Comparison of ENCODE assay signal across 24 mouse cellular contexts in the genomic region with DNA sequence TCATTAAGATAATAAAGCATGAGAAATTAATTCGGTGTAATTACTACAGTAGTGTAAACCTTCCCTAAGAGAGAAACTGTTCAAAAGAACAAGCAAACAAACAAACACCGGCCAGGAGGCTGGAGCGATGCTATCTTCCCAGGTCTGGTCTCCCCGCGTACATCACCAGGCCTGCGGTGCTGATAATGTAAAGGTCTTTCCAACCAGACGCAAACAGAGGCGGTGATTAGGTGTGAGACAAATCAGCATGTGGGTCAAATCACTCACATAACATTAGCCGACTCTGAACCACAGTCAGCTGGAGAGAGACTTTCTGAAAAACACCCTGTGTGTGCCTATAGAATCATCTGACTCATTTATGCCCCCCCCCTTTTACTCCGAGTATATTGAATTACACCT. TPM values are rescaled to one million over a fixed set of nuclear protein-coding genes. Genes with fewer than 3 reads are reported as not detected.
DNase-seq lines count a peak whose midpoint lies in the region; ATAC-seq lines count a peak whose summit lies in the region.
"Had no signal": no experiment of that assay in that cellular context is flagged by ENCODE, and none has a peak within 500 bp of the region (broad histone marks: within the 10 kb centered on the region; RNA-seq: fewer than 3 reads in every experiment).

No protein-coding gene starts in this region.

- peaks cover 42% of the 10 kb centered on the region for H3K4me1 ChIP-seq in embryonic facial prominence, embryonic 13.5 days
- peaks cover 45% of the 10 kb centered on the region for H3K4me1 ChIP-seq in embryonic facial prominence, embryonic 10.5 days
- peaks cover 21% of the 10 kb centered on the region for H3K4me1 ChIP-seq in kidney, embryonic 14.5 days (ENCODE audit: control insufficient read depth, insufficient read depth, low read length)
- H3K4me1 ChIP-seq in lung, embryonic 15.5 days = peaks cover 40% of the 10 kb centered on the region
- H3K4me1 ChIP-seq in limb, embryonic 12.5 days (replicated peaks) = peaks cover 70% of the 10 kb centered on the region

- H3K4me2 ChIP-seq in embryonic facial prominence, embryonic 13.5 days = no peak overlapping the region
- no peak overlapping the region for H3K4me2 ChIP-seq in kidney, embryonic 14.5 days (replicated peaks; ENCODE audit: low read depth, low read length)
- H3K4me2 ChIP-seq in lung, embryonic 15.5 days = no peak overlapping the region
- no peak overlapping the region for H3K4me2 ChIP-seq in limb, embryonic 12.5 days
- H3K4me2 ChIP-seq: forebrain, embryonic 15.5 days; heart, embryonic 15.5 days; liver, embryonic 13.5 days had no signal

- no peaks in the 10 kb centered on the region for H3K27me3 ChIP-seq in embryonic facial prominence, embryonic 13.5 days
- no peaks in the 10 kb centered on the region for H3K27me3 ChIP-seq in embryonic facial prominence, embryonic 10.5 days (replicated peaks; ENCODE audit: low read depth, poor library complexity, severe bottlenecking)
- H3K27me3 ChIP-seq in kidney, embryonic 14.5 days (ENCODE audit: control insufficient read depth, insufficient read depth, low read length) = no peaks in the 10 kb centered on the region
- no peaks in the 10 kb centered on the region for H3K27me3 ChIP-seq in lung, embryonic 15.5 days
- H3K27me3 ChIP-seq in limb, embryonic 12.5 days = no peaks in the 10 kb centered on the region
- H3K27me3 ChIP-seq: forebrain, embryonic 15.5 days; heart, embryonic 15.5 days; liver, embryonic 13.5 days had no signal

- no peak for DNase-seq in embryonic facial prominence, embryonic 10.5 days (ENCODE audit: low spot score)
- no peak for DNase-seq in kidney, postnatal 36 days
- no peak for DNase-seq in lung, postnatal 10 days
- DNase-seq in thymus, postnatal 4 days = no peak
- DNase-seq: cerebellum, adult 2 months; cerebellum, postnatal 25 days; gastrocnemius, postnatal 10 days; heart, adult 18-20 months; kidney, postnatal 14 days; layer of hippocampus, postnatal 36 days; liver, embryonic 13.5 days; midbrain, embryonic 14.5 days; right cerebral cortex, postnatal 14 days; thymus, postnatal 14 days had no signal

- H3K4me3 ChIP-seq in embryonic facial prominence, embryonic 13.5 days = no peak overlapping the region
- no peak overlapping the region for H3K4me3 ChIP-seq in embryonic facial prominence, embryonic 10.5 days
- no peak overlapping the region for H3K4me3 ChIP-seq in kidney, embryonic 14.5 days (ENCODE audit: low read length)
- no peak overlapping the region for H3K4me3 ChIP-seq in lung, embryonic 15.5 days
- H3K4me3 ChIP-seq in limb, embryonic 12.5 days (replicated peaks) = no peak overlapping the region
- H3K4me3 ChIP-seq: forebrain, embryonic 15.5 days; heart, embryonic 15.5 days; layer of hippocampus, adult 2 months; liver, embryonic 13.5 days had no signal

- H3K9ac ChIP-seq in embryonic facial prominence, embryonic 13.5 days = no peak overlapping the region
- no peak overlapping the region for H3K9ac ChIP-seq in kidney, embryonic 14.5 days (ENCODE audit: low read depth, low read length)
- H3K9ac ChIP-seq in lung, embryonic 15.5 days = no peak overlapping the region
- H3K9ac ChIP-seq in limb, embryonic 12.5 days (replicated peaks) = no peak overlapping the region
- H3K9ac ChIP-seq: forebrain, embryonic 15.5 days; heart, embryonic 15.5 days; liver, embryonic 13.5 days had no signal

- H3K9me3 ChIP-seq in embryonic facial prominence, embryonic 13.5 days = no peaks in the 10 kb centered on the region
- H3K9me3 ChIP-seq in embryonic facial prominence, embryonic 10.5 days = no peaks in the 10 kb centered on the region
- no peaks in the 10 kb centered on the region for H3K9me3 ChIP-seq in kidney, embryonic 14.5 days (ENCODE audit: control insufficient read depth, low read length)
- no peaks in the 10 kb centered on the region for H3K9me3 ChIP-seq in lung, embryonic 15.5 days
- no peaks in the 10 kb centered on the region for H3K9me3 ChIP-seq in limb, embryonic 12.5 days
- H3K9me3 ChIP-seq: forebrain, embryonic 15.5 days; heart, embryonic 15.5 days; liver, embryonic 13.5 days had no signal

- 0 out of 2 replicates have a peak overlapping the region, but pooled peaks have one; percentile 39 for H3K27ac ChIP-seq in embryonic facial prominence, embryonic 13.5 days
- no peak overlapping the region; the same call in 1 of the 2 replicates for H3K27ac ChIP-seq in embryonic facial prominence, embryonic 10.5 days (replicated peaks)
- H3K27ac ChIP-seq in kidney, embryonic 14.5 days (ENCODE audit: low read depth, low read length) = peak overlapping the region; percentile 74; the same call in 1 of the 2 replicates
- H3K27ac ChIP-seq in lung, embryonic 15.5 days = peak overlapping the region; percentile 74; the same call in 1 of the 2 replicates
- peak overlapping the region; percentile 96 for H3K27ac ChIP-seq in limb, embryonic 12.5 days
- H3K27ac ChIP-seq: forebrain, embryonic 15.5 days; layer of hippocampus, adult 2 months had no signal

- ATAC-seq in embryonic facial prominence, embryonic 13.5 days (ENCODE audit: insufficient number of reproducible peaks, insufficient read depth, low FRiP score, low TSS enrichment, low read depth) = no peak
- ATAC-seq in kidney, embryonic 14.5 days (ENCODE audit: low FRiP score, low TSS enrichment) = no peak
- ATAC-seq in lung, embryonic 15.5 days (ENCODE audit: borderline replicate concordance, extremely low read depth, low FRiP score, low TSS enrichment) = no peak
- ATAC-seq in limb, embryonic 12.5 days (ENCODE audit: insufficient number of reproducible peaks, insufficient read depth, low FRiP score, low TSS enrichment, low read depth) = no peak; the same call in 1 of the 2 replicates
- ATAC-seq: forebrain, embryonic 15.5 days; hindbrain, embryonic 16.5 days; intestine, embryonic 16.5 days; lung, postnatal 0 days had no signal

- no peaks in the 10 kb centered on the region for H3K36me3 ChIP-seq in embryonic facial prominence, embryonic 13.5 days
- H3K36me3 ChIP-seq in embryonic facial prominence, embryonic 10.5 days (replicated peaks) = no peaks in the 10 kb centered on the region
- no peaks in the 10 kb centered on the region for H3K36me3 ChIP-seq in kidney, embryonic 14.5 days (ENCODE audit: control insufficient read depth, insufficient read depth, low read length)
- H3K36me3 ChIP-seq in lung, embryonic 15.5 days = no peaks in the 10 kb centered on the region
- no peaks in the 10 kb centered on the region for H3K36me3 ChIP-seq in limb, embryonic 12.5 days
- H3K36me3 ChIP-seq: forebrain, embryonic 15.5 days; heart, embryonic 15.5 days; liver, embryonic 13.5 days had no signal

- 63% methylated on average over 10 of the region's 10 CpGs for WGBS in embryonic facial prominence, embryonic 13.5 days
- 67% methylated on average over 10 of the region's 10 CpGs for WGBS in embryonic facial prominence, embryonic 10.5 days
- WGBS in kidney, embryonic 14.5 days = 67% methylated on average over 10 of the region's 10 CpGs
- WGBS in lung, embryonic 15.5 days = 39% methylated on average over 10 of the region's 10 CpGs
- 24% methylated on average over 10 of the region's 10 CpGs for WGBS in limb, embryonic 12.5 days

RNA-seq across cellular contexts. Expression of a gene that starts 12.0 kb away (rescaled TPM):
- 874 and 912 TPM in 2 replicates for polyA plus RNA-seq in embryonic facial prominence, embryonic 13.5 days (2015; fragmentation: Nextera tagmentation; extraction: Ambion mirVana)
- polyA plus RNA-seq in embryonic facial prominence, embryonic 10.5 days (2016; fragmentation: Nextera tagmentation; extraction: Ambion mirVana) = 1,878 and 2,201 TPM in 2 replicates
- polyA plus RNA-seq in kidney, embryonic 14.5 days (2014; fragmentation: Nextera tagmentation; extraction: Ambion mirVana) = 2,297 and 2,617 TPM in 2 replicates
- polyA plus RNA-seq in lung, embryonic 15.5 days (2015; fragmentation: Nextera tagmentation; extraction: Ambion mirVana) = 1,436 and 1,497 TPM in 2 replicates
- 1,412 and 1,630 TPM in 2 replicates for polyA plus RNA-seq in limb, embryonic 12.5 days (2016; fragmentation: Nextera tagmentation; extraction: Ambion mirVana)

RNA-seq across cellular contexts. Expression of a gene that starts 17.8 kb away (rescaled TPM):
- polyA plus RNA-seq in embryonic facial prominence, embryonic 13.5 days (2015; fragmentation: Nextera tagmentation; extraction: Ambion mirVana) = 23.4 and 23.9 TPM in 2 replicates
- 17.7 and 17.9 TPM in 2 replicates for polyA plus RNA-seq in embryonic facial prominence, embryonic 10.5 days (2016; fragmentation: Nextera tagmentation; extraction: Ambion mirVana)
- polyA plus RNA-seq in kidney, embryonic 14.5 days (2014; fragmentation: Nextera tagmentation; extraction: Ambion mirVana) = 31.2 and 31.8 TPM in 2 replicates
- 12.1 and 13.0 TPM in 2 replicates for polyA plus RNA-seq in lung, embryonic 15.5 days (2015; fragmentation: Nextera tagmentation; extraction: Ambion mirVana)
- 51.1 and 53.5 TPM in 2 replicates for polyA plus RNA-seq in limb, embryonic 12.5 days (2016; fragmentation: Nextera tagmentation; extraction: Ambion mirVana)
